Mouse (Mus musculus) testis, adult 10 weeks (tissue): Measurements from ENCODE around the gene Olfr498. TPM values are rescaled to one million over a fixed set of nuclear protein-coding genes. Genes with fewer than 3 reads are reported as not detected.

Experiments
- polyA plus RNA-seq: library from polyadenylated mRNA; stranded (reverse); fragments of 350-450 nt; fragmentation: Illumina TruSeq; extraction: RNeasy Lipid Tissue Mini Kit (QIAGEN cat#74804); gene quantifications from one replicate; pipeline ENCODE4 v1.2.3, GENCODE M21; 2014; ENCODE audit warnings: low read depth, low replicate concordance

Olfr498 gene
- polyA plus RNA-seq: not detected

DNA sequence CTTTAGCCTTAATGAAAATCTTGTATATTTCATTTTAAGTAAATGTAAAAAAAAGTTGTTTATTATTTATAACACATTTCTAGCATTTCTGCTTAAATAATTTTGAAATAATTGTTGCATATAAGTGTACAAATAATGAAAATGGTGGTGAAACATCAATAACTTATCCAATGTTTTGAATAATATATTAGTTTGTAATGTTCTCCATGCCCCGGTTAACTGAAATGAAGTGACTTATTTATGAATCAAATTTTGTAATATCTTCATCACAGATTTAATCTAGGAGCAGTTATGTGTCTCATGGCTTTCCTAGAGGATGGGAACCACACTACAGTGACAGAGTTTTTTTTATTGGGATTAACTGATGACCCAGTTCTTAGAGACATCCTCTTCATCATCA, at the start of gene Olfr498:
Gene Olfr498 (plus strand): TSS at position 301 of the 400 bp plus-strand sequence.

GRCm38 (mm10) chr7:108420121-108420520, 45.0 kb upstream of the Olfr498 start, which contains the start of gene Olfr497:
Gene Olfr497, plus strand, starts transcription at chr7:108420421.

Other genes starting within 250 kb of the Olfr498 start
- gene Olfr488, start 207.0 kb upstream of the Olfr498 start, polyA plus RNA-seq: not detected
- not detected for gene Olfr490, start 176.4 kb upstream of the Olfr498 start, polyA plus RNA-seq
- not detected for gene Olfr491, start 151.9 kb upstream of the Olfr498 start, polyA plus RNA-seq
- gene Olfr492, start 141.7 kb upstream of the Olfr498 start, polyA plus RNA-seq: not detected
- gene Olfr493, start 118.3 kb upstream of the Olfr498 start, polyA plus RNA-seq: not detected
- not detected for gene Olfr494, start 100.0 kb upstream of the Olfr498 start, polyA plus RNA-seq
- gene Olfr495, start 72.2 kb upstream of the Olfr498 start, polyA plus RNA-seq: not detected
- not detected for gene Olfr497, start 44.9 kb upstream of the Olfr498 start, polyA plus RNA-seq
- gene Olfr502, start 59.7 kb downstream of the Olfr498 start, polyA plus RNA-seq: not detected
- gene Olfr503, start 79.2 kb downstream of the Olfr498 start, polyA plus RNA-seq: not detected
- gene Olfr504, start 100.5 kb downstream of the Olfr498 start, polyA plus RNA-seq: not detected
- not detected for gene Olfr506, start 145.5 kb downstream of the Olfr498 start, polyA plus RNA-seq
- not detected for gene Olfr507, start 156.5 kb downstream of the Olfr498 start, polyA plus RNA-seq
- gene Olfr508, start 164.7 kb downstream of the Olfr498 start, polyA plus RNA-seq: not detected
- gene Olfr509, start 186.6 kb downstream of the Olfr498 start, polyA plus RNA-seq: not detected
- not detected for gene Olfr510, start 201.1 kb downstream of the Olfr498 start, polyA plus RNA-seq
- not detected for gene Olfr512, start 248.0 kb downstream of the Olfr498 start, polyA plus RNA-seq